11 mouse cellular contexts compared by ENCODE assay signal in the genomic region with DNA sequence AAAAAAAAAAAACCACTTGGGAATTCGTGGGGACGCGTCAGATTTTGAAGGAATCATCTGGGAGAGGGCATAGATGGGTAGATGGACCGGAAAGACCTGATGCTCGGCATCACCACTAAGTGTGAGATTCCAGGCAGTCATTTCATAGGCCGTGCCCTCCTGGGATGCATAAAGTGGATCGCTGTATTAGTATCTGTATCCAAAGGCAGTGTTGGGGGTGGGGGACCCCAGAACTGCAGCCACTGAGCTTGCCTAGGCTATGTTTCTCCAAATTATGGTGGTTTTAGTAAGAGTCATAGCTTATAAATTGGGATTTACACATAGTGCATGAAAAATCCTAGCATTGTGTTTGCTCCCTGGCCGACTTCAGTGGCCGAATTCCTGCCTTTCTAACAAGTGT. TPM values are rescaled to one million over a fixed set of nuclear protein-coding genes. Genes with fewer than 3 reads are reported as not detected.
DNase-seq lines count a peak whose midpoint lies in the region; ATAC-seq lines count a peak whose summit lies in the region.
"Had no signal": no experiment of that assay in that cellular context is flagged by ENCODE, and none has a peak within 500 bp of the region (broad histone marks: within the 10 kb centered on the region; RNA-seq: fewer than 3 reads in every experiment).

No protein-coding gene starts in this region.

- no peaks in the 10 kb centered on the region for H3K9me3 ChIP-seq in limb, embryonic 13.5 days
- H3K9me3 ChIP-seq in limb, embryonic 10.5 days (replicated peaks): no peaks in the 10 kb centered on the region
- no peaks in the 10 kb centered on the region for H3K9me3 ChIP-seq in embryonic facial prominence, embryonic 13.5 days
- H3K9me3 ChIP-seq: heart, embryonic 13.5 days had no signal

- DNase-seq in limb, embryonic 10.5 days (ENCODE audit: low spot score): no peak
- peak; percentile 28 to 42 for DNase-seq in left cerebral cortex, postnatal 36 days (ENCODE audit: low spot score in 2 of 2)
- peak; percentile 29 for DNase-seq in right cerebral cortex, postnatal 25 days
- DNase-seq in heart, postnatal 25 days (ENCODE audit: low spot score): no peak
- no peak for DNase-seq in kidney, postnatal 4 days

- no peak overlapping the region for H3K9ac ChIP-seq in limb, embryonic 13.5 days
- H3K9ac ChIP-seq in embryonic facial prominence, embryonic 13.5 days: no peak overlapping the region
- H3K9ac ChIP-seq: heart, embryonic 13.5 days had no signal

- intact Hi-C loops in left cerebral cortex, postnatal 36 days (cut with DNase I): loop anchor here (2.0 to 10.0 kb wide), 5 partner anchors 130 to 1463 kb away; no protein-coding TSS in a partner anchor
- intact Hi-C loops in heart, postnatal 25 days (cut with DNase I): no loop called here

- peaks cover 54% of the 10 kb centered on the region for H3K27me3 ChIP-seq in limb, embryonic 13.5 days
- peaks cover 49% of the 10 kb centered on the region for H3K27me3 ChIP-seq in limb, embryonic 10.5 days (ENCODE audit: low read depth, poor library complexity, severe bottlenecking)
- H3K27me3 ChIP-seq in embryonic facial prominence, embryonic 13.5 days: peaks cover 68% of the 10 kb centered on the region

- H3K4me2 ChIP-seq in limb, embryonic 13.5 days (replicated peaks): peak overlapping the region; percentile 9; the same call in 1 of the 2 replicates
- H3K4me2 ChIP-seq in embryonic facial prominence, embryonic 13.5 days: peak overlapping the region; percentile 9; the same call in 1 of the 2 replicates
- H3K4me2 ChIP-seq: heart, embryonic 13.5 days had no signal

- H3K27ac ChIP-seq in limb, embryonic 13.5 days: no peak overlapping the region
- no peak overlapping the region for H3K27ac ChIP-seq in limb, embryonic 10.5 days
- no peak overlapping the region for H3K27ac ChIP-seq in embryonic facial prominence, embryonic 13.5 days
- H3K27ac ChIP-seq: heart, embryonic 13.5 days; macrophage had no signal

- H3K4me1 ChIP-seq in limb, embryonic 13.5 days: peaks cover 7% of the 10 kb centered on the region
- peaks cover 5% of the 10 kb centered on the region; the same call in 1 of the 2 replicates for H3K4me1 ChIP-seq in limb, embryonic 10.5 days
- H3K4me1 ChIP-seq in embryonic facial prominence, embryonic 13.5 days: peaks cover 11% of the 10 kb centered on the region; the same call in 1 of the 2 replicates

- WGBS in limb, embryonic 13.5 days: 60% methylated on average over 9 of the region's 9 CpGs
- whole genome bisulfite sequencing in limb, embryonic 10.5 days: 74% methylated on average over 9 of the region's 9 CpGs
- 57% methylated on average over 9 of the region's 9 CpGs for WGBS in embryonic facial prominence, embryonic 13.5 days

- no peak for ATAC-seq in limb, embryonic 13.5 days (ENCODE audit: low FRiP score, low read depth)
- no peak for ATAC-seq in embryonic facial prominence, embryonic 13.5 days (ENCODE audit: insufficient number of reproducible peaks, insufficient read depth, low FRiP score, low TSS enrichment, low read depth)

- H3K36me3 ChIP-seq in limb, embryonic 13.5 days: no peaks in the 10 kb centered on the region
- no peaks in the 10 kb centered on the region for H3K36me3 ChIP-seq in limb, embryonic 10.5 days
- H3K36me3 ChIP-seq in embryonic facial prominence, embryonic 13.5 days: no peaks in the 10 kb centered on the region
- H3K36me3 ChIP-seq: heart, embryonic 13.5 days had no signal

- H3K4me3 ChIP-seq in limb, embryonic 13.5 days: no peak overlapping the region
- no peak overlapping the region for H3K4me3 ChIP-seq in limb, embryonic 10.5 days
- no peak overlapping the region for H3K4me3 ChIP-seq in embryonic facial prominence, embryonic 13.5 days
- H3K4me3 ChIP-seq: heart, embryonic 13.5 days had no signal

RNA-seq across cellular contexts. Expression of a gene that starts 2.1 kb away (rescaled TPM):
- polyA plus RNA-seq in limb, embryonic 13.5 days (2015; fragmentation: Nextera tagmentation; extraction: Ambion mirVana): 1.2 and 1.5 TPM in 2 replicates
- polyA plus RNA-seq in limb, embryonic 10.5 days (2016; fragmentation: Nextera tagmentation; extraction: Ambion mirVana): 0.16 and 0.33 TPM in 2 replicates
- polyA plus RNA-seq in embryonic facial prominence, embryonic 13.5 days (2015; fragmentation: Nextera tagmentation; extraction: Ambion mirVana): 1.7 and 2.1 TPM in 2 replicates
- 100 to 1,000 TPM; 102 to 114 TPM for total RNA-seq in left cerebral cortex, postnatal 36 days (2021)
- not detected for total RNA-seq in heart, postnatal 25 days (2021)
- total RNA-seq: common myeloid progenitor, adult 5-6 weeks; liver, adult 2 months had no signal
- polyA plus RNA-seq: liver, adult 2 months; macrophage had no signal

Comparison
In these comparisons a context has a peak if more than half of its experiments do, and no peak if none do; other contexts are left out.
1. DNase-seq: peak in left cerebral cortex, postnatal 36 days (2 of 2) and right cerebral cortex, postnatal 25 days (single experiment); none in limb, embryonic 10.5 days (single experiment), heart, postnatal 25 days (single experiment) and kidney, postnatal 4 days (0 of 2).